Mouse (Mus musculus) liver, postnatal 0 days (tissue): ENCODE data around the gene Vwa8. TPM values are rescaled to one million over a fixed set of nuclear protein-coding genes. Genes with fewer than 3 reads are reported as not detected.
"Not testable (repeated sequence)": the region's sequence is repeated elsewhere in the genome, so short reads cannot be mapped to it uniquely, and the experiment has no call there.

Experiments used
- ATAC-seq: fragments of 200-750 bp; cut with Nextera tagmentation; 2 replicates; pipeline ENCODE4 v1.8.0; 2017; ENCODE audit warnings: mild to moderate bottlenecking, moderate library complexity
- DNase-seq: peaks from one replicate; pipeline ENCODE4 v3.0.0-alpha.2; 2016
- H3K27ac ChIP-seq: fragments of 300-500 bp; sonication (generic); 2 replicates; pipeline ENCODE4 v1.5.1; 2014; ENCODE audit warnings: antibody characterized with exemption, moderate library complexity, mild to moderate bottlenecking, low read depth
- H3K27me3 ChIP-seq: fragments of 300-500 bp; sonication (generic); 2 replicates; pipeline ENCODE4 v1.6.1; 2014; ENCODE audit warnings: low read length, control low read depth, mixed read lengths; ENCODE audit not compliant: insufficient read depth
- H3K36me3 ChIP-seq: fragments of 300-500 bp; sonication (generic); replicated peaks from 2 replicates; pipeline ENCODE4 v1.6.1; 2014; ENCODE audit warnings: mild to moderate bottlenecking, control low read depth, low read length, moderate library complexity, mixed read lengths; ENCODE audit not compliant: insufficient read depth
- H3K4me1 ChIP-seq: fragments of 300-500 bp; sonication (generic); 2 replicates; pipeline ENCODE4 v1.6.1; 2014; ENCODE audit warnings: antibody characterized with exemption, mild to moderate bottlenecking, control low read depth; ENCODE audit not compliant: insufficient read depth
- H3K4me2 ChIP-seq: fragments of 300-500 bp; sonication (generic); 2 replicates; pipeline ENCODE4 v1.6.1; 2014; ENCODE audit warnings: low read depth, mild to moderate bottlenecking, low read length, moderate library complexity, mixed read lengths
- H3K4me3 ChIP-seq: fragments of 300-500 bp; sonication (generic); 2 replicates; pipeline ENCODE4 v1.5.1; 2014; ENCODE audit warnings: low read depth, low read length
- H3K9ac ChIP-seq: fragments of 300-500 bp; sonication (generic); replicated peaks from 2 replicates; pipeline ENCODE4 v1.6.1; 2014; ENCODE audit warnings: mild to moderate bottlenecking, moderate library complexity
- H3K9me3 ChIP-seq: fragments of 300-500 bp; sonication (generic); 2 replicates; pipeline ENCODE4 v1.6.1; 2016; ENCODE audit warnings: mild to moderate bottlenecking, control low read depth, low read length, mixed read lengths
- CTCF ChIP-seq: sonication (generic); IDR thresholded peaks from 2 replicates; pipeline ENCODE4 v1.5.1; 2016; ENCODE audit warnings: antibody characterized with exemption, low read depth
- EP300 ChIP-seq: IDR thresholded peaks from 2 replicates; pipeline ENCODE4 v1.6.1; 2016; ENCODE audit warnings: antibody characterized with exemption, low read depth, mild to moderate bottlenecking
- WGBS: fragments of 180-500 bp; shearing (Covaris S2); extraction: QIAGEN DNeasy Blood & Tissue Kit; methylation state at CpG from one replicate; pipeline ENCODE4 v1.1.7; 2014; ENCODE audit not compliant: insufficient replicate concordance; 5-methylcytosine and 5-hydroxymethylcytosine counted together
- polyA plus RNA-seq: library from polyadenylated mRNA; unstranded; fragments of >200 nt; fragmentation: Nextera tagmentation; extraction: Ambion mirVana; gene quantifications from 2 replicates; pipeline ENCODE4 v1.2.1, GENCODE M21; 2015

The Vwa8 gene
- polyA plus RNA-seq, 1 experiment from 2014 or later: 27.1 TPM

DNA sequence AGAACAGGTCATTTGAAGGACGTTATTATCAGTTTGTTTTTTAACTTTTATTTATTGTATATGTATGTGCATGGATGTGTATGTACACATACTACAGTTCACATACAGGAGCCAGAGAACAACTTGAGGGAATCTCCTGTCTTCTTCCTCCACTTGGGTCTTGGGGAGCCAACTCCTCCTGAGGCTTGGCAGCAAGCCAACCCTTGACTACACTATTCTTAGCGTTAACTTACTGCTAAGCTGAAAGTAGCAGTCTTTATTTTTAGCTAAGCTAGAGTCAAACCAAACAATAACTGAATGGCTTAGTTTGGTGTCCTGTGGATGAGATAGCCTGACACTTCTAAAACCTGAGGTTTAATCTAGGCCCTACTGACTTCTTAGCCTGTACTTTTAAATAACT is 135.4 kb downstream of the Vwa8 start:
- ATAC-seq: no peak
- Histone ChIP-seq H3K27me3 (no peaks in the 10 kb centered on the region), H3K36me3 (peaks cover 6% of the 10 kb centered on the region), H3K4me3 (no peak overlapping the region), H3K9me3 (no peaks in the 10 kb centered on the region), H3K4me2 (no peak overlapping the region), H3K27ac (no peak overlapping the region), H3K9ac (no peak overlapping the region), H3K4me1 (no peaks in the 10 kb centered on the region)
- TF ChIP-seq EP300: no peak
- 54% methylated on average over 2 of the region's 2 CpGs for WGBS
- no peak for DNase-seq

DNA sequence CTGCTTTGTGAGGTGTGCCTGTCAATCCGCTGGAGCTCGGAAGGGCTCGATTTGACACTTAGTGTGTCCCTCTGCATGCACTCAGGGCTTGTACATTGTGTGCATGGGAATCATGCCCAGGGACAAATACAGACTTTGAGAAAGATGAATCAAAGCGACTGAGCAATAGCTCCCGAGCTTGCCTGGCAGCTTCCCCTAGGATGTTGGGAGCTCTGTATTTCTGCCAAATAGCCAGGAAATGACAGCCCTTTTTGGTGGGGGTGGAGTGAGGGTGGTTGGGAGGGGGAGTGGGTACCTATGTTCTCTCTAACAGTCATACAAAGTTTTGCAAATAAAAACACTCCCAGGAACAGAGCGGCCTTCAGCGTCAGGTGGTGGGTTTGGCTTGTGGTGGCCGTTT is 138.7 kb downstream of the Vwa8 start:
- TF ChIP-seq CTCF: no peak
- no peak for TF ChIP-seq EP300
- no peak overlapping the region for H3K27ac ChIP-seq
- no peak overlapping the region for H3K4me2 ChIP-seq
- no peaks in the 10 kb centered on the region for H3K9me3 ChIP-seq
- H3K27me3 ChIP-seq: no peaks in the 10 kb centered on the region
- H3K4me1 ChIP-seq: no peaks in the 10 kb centered on the region
- H3K4me3 ChIP-seq: no peak overlapping the region
- ATAC-seq (no peak), DNase-seq (no peak)
- H3K36me3 ChIP-seq: peaks cover 6% of the 10 kb centered on the region; the same call in 1 of the 2 replicates
- WGBS: 89% methylated on average over 8 of the region's 8 CpGs
- no peak overlapping the region for H3K9ac ChIP-seq

DNA sequence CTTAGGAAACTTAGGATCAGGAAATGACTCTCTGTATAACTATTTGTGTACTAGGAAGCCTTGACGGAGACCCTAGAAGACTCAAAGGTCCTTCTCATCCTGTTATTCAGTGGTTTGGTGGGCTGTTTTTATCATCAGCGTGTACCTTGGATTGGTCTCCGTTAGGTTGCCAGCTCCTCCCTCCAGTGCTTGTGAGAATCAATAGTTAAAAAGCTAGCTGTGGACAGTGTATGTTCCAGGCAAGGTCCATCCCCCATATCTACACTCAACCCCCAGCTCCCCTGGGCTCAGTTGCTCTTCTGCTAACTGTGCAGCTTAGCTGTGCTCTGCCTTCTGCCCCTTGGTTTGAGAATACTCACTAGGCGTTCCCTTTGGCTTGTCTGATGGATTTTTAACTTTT is 143.6 kb downstream of the Vwa8 start:
- H3K4me1 ChIP-seq: no peaks in the 10 kb centered on the region

DNA sequence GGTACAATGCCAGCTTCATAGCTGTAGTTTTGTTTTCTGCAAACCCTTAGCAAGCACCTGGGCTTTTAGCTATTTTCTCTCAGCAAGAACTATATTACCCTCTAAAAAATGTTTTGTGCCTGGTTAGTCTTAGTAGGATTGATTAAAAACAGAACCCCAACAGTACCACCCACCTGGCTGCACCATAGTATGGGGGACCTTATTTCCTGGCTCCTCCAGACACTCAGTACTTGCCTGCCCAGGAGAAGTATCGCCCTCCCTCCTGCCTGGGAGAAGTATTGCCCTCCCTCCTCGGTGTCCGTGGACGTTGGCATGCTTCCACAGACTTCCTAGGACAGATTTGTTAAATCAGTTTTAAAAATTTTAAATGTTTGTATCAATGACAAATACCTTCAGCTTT is 144.7 kb downstream of the Vwa8 start:
- Histone ChIP-seq H3K9me3 (no peaks in the 10 kb centered on the region), H3K36me3 (peaks cover 6% of the 10 kb centered on the region), H3K27ac (no peak overlapping the region), H3K4me2 (no peak overlapping the region), H3K4me3 (no peak overlapping the region), H3K4me1 (no peaks in the 10 kb centered on the region), H3K27me3 (no peaks in the 10 kb centered on the region), H3K9ac (no peak overlapping the region)
- ATAC-seq (no peak), DNase-seq (no peak)
- 82% methylated on average over 4 of the region's 4 CpGs for WGBS
- TF ChIP-seq CTCF (no peak), EP300 (no peak)

More for the DNA sequence above, 143.6 kb downstream of the Vwa8 start:
- Histone ChIP-seq H3K27me3 (no peaks in the 10 kb centered on the region), H3K9me3 (no peaks in the 10 kb centered on the region), H3K9ac (no peak overlapping the region), H3K27ac (no peak overlapping the region), H3K4me3 (no peak overlapping the region), H3K4me2 (no peak overlapping the region), H3K36me3 (peaks cover 6% of the 10 kb centered on the region)
- WGBS: 78% methylated on average over 4 of the region's 4 CpGs
- no peak for DNase-seq
- ATAC-seq: no peak
- no peak for TF ChIP-seq CTCF
- no peak for TF ChIP-seq EP300

DNA sequence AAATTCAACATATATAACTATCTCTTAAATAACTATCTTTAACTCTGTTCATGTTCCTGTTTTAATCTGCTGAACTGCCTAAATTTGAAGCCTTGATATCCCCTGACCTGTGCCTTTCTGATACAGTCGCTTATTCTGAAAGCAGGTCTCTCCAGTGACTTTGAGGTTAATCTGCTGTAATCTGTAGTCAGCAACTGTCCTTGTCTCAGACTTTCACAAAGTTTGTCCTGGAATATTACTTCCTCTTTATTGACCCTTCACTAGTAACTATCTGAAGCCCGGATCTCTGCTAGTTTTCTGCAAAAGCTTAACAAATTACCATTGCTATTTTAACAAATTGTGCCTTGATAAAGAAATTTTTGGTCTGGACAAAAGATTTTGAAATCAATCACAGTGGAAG is 147.5 kb downstream of the Vwa8 start:
- H3K4me3 ChIP-seq: no peak overlapping the region
- TF ChIP-seq CTCF (no peak), EP300 (no peak)
- DNase-seq: no peak
- no peaks in the 10 kb centered on the region for H3K4me1 ChIP-seq
- ATAC-seq: no peak
- 81% methylated on average over 2 of the region's 2 CpGs for WGBS
- H3K27me3 ChIP-seq: no peaks in the 10 kb centered on the region
- no peaks in the 10 kb centered on the region for H3K9me3 ChIP-seq
- H3K4me2 ChIP-seq: no peak overlapping the region
- no peak overlapping the region for H3K27ac ChIP-seq
- H3K36me3 ChIP-seq: peaks cover 6% of the 10 kb centered on the region
- no peak overlapping the region for H3K9ac ChIP-seq

DNA sequence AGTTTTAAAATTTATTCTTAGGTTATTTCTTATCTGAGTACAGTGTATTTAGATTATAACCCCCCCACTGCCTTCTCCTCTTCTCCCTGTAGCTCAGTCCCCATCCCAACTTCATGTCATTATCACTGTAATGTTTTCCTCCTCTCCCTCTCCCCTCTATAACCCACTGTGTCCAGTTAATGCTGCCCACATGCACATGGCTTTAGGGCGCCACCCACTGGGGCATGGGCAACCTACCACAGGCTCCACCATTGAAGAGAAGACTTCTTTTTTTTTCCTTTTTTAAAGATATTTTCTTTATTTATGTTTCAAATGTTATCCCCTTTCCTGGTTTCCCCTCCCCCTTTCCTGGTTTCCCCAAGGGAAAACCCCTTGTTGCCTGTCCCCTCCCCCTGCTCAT is 154.7 kb downstream of the Vwa8 start:
- Histone ChIP-seq H3K27ac (no peak overlapping the region), H3K27me3 (no peaks in the 10 kb centered on the region), H3K9me3 (no peaks in the 10 kb centered on the region), H3K4me3 (no peak overlapping the region), H3K4me2 (no peak overlapping the region), H3K36me3 (no peaks in the 10 kb centered on the region), H3K9ac (no peak overlapping the region), H3K4me1 (no peaks in the 10 kb centered on the region)
- WGBS: 75% methylated on average over 1 of the region's 1 CpGs
- TF ChIP-seq EP300 (no peak), CTCF (peak; percentile 54)
- DNase-seq (peak; percentile 23), ATAC-seq (no peak)

DNA sequence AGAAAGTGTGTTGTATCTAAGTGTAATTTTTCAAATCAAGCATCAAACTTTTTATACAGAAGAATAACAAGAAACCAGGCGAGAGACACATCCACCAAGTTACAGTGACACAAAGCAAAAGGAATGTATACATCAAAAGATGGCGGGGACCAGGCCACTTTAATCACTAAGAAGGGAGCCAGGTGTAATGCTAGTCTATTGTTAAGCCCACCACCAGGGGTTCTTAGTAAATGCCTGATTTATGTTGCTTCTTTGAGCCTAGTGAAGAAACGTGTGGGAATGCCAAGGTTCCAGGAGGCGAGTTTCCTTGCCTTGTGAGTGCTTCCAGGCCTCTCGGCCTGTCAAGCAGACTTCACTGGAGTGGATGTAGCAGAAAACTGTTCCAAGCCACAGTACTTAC is 168.9 kb downstream of the Vwa8 start:
- not testable (repeated sequence) for H3K4me3 ChIP-seq, H3K4me2 ChIP-seq, H3K9ac ChIP-seq, DNase-seq, H3K4me1 ChIP-seq, H3K36me3 ChIP-seq, H3K27ac ChIP-seq, H3K9me3 ChIP-seq, ATAC-seq, H3K27me3 ChIP-seq
- 78% methylated on average over 5 of the region's 5 CpGs for WGBS
